Mouse (Mus musculus): Measurements from ENCODE around the gene Tpst1.

DNA sequence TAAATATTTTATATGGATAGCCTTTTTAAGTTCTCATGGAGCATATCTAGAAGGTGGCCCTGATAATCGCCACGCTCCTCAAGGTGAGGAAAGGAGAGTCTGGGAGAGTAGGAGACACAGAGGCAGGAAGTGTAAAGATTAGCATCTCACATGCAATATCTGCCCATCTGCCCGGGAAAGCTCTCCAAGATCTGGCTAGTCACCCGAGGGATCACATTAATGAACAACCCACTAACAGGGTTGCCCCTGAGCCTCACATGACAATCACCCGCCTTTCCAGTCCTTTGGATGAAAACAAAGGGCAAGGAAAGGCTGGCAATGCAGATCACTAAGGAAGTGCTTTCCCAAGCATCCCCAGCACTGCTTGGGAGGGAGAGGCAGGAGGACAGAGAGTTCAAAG, 46.0 kb upstream of the Tpst1 start:
- no peak for TF ChIP-seq CTCF (IDR thresholded peaks at IDR 0.05; ENCODE audit: low read depth, low read length)
- no peak for TF ChIP-seq GATA1 (IDR thresholded peaks at IDR 0.05; ENCODE audit: borderline replicate concordance, low read length)
- no peak for TF ChIP-seq TAL1 (conservative IDR thresholded peaks at IDR 0.05; ENCODE audit: low read depth, low read length)
- no peak for TF ChIP-seq POLR2AphosphoS5 (IDR thresholded peaks at IDR 0.05; ENCODE audit: insufficient replicate concordance, low read depth, low read length)
- no peak for TF ChIP-seq GATA2 (IDR thresholded peaks at IDR 0.05; ENCODE audit: borderline replicate concordance, low read depth, low read length)

All from G1E (cell line).